Mouse (Mus musculus): ENCODE data around the gene Depp1. TPM values are rescaled to one million over a fixed set of nuclear protein-coding genes. Genes with fewer than 3 reads are reported as not detected.

Gene Depp1
- polyA plus RNA-seq, 1 experiment from 2014 or later, result 25.6 TPM

Other genes starting within 250 kb of the Depp1 start
- 1.4 and 4.0 TPM in 2 replicates for gene Alox5, start 189.4 kb upstream of the Depp1 start, polyA plus RNA-seq (2015; fragmentation: Nextera tagmentation; extraction: Ambion mirVana)
- gene Olfr211, start 161.5 kb upstream of the Depp1 start, polyA plus RNA-seq (2015; fragmentation: Nextera tagmentation; extraction: Ambion mirVana), result not detected in 2 replicates
- not detected in 2 replicates for gene Olfr212, start 144.1 kb upstream of the Depp1 start, polyA plus RNA-seq (2015; fragmentation: Nextera tagmentation; extraction: Ambion mirVana)
- gene Olfr213, start 112.2 kb upstream of the Depp1 start, polyA plus RNA-seq (2015; fragmentation: Nextera tagmentation; extraction: Ambion mirVana), result not detected in 2 replicates
- gene Gm5580, start 99.5 kb upstream of the Depp1 start, polyA plus RNA-seq (2015; fragmentation: Nextera tagmentation; extraction: Ambion mirVana), result 0.40 and 0.65 TPM in 2 replicates
- not detected in 2 replicates for gene Olfr214, start 96.4 kb upstream of the Depp1 start, polyA plus RNA-seq (2015; fragmentation: Nextera tagmentation; extraction: Ambion mirVana)
- gene Olfr215, start 66.4 kb upstream of the Depp1 start, polyA plus RNA-seq (2015; fragmentation: Nextera tagmentation; extraction: Ambion mirVana), result not detected in 2 replicates
- 111 and 126 TPM in 2 replicates for gene Zfp422, start 21.6 kb upstream of the Depp1 start, polyA plus RNA-seq (2015; fragmentation: Nextera tagmentation; extraction: Ambion mirVana)
- 9.9 and 11.3 TPM in 2 replicates for gene Rassf4, start 23.3 kb downstream of the Depp1 start, polyA plus RNA-seq (2015; fragmentation: Nextera tagmentation; extraction: Ambion mirVana)
- gene Tmem72, start 66.3 kb downstream of the Depp1 start, polyA plus RNA-seq (2015; fragmentation: Nextera tagmentation; extraction: Ambion mirVana), result 0.01 and 0.11 TPM in 2 replicates

All from intestine, embryonic 15.5 days (tissue).